Mouse (Mus musculus): ENCODE results near the gene Mmp23. TPM values are rescaled to one million over a fixed set of nuclear protein-coding genes. Genes with fewer than 3 reads are reported as not detected.
A peak's percentile ranks its signal among the peaks of the same experiment; 100 is the strongest.

Mmp23 gene
- polyA plus RNA-seq, 1 experiment from 2014 or later, result 56.6 TPM

DNA sequence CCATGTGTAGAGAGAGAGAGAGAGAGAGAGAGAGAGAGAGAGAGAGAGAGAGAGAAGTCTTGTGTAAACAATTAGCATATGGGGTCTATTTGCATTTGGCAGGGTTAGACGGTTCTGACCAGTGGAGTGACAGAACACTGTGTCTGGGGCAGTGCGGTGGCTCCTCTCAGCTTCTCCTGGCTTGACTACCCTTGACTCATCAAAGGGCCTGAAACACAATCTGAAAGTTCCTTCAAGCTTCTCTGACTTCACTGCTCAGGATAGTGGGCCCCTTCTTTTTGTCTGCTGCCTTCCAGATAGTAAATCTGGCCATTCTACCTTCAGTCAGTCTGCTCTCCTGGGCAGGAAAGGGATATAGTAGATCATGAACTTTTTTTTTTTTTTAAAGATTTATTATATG lies 46.4 kb downstream of the Mmp23 start:
- no peak for ATAC-seq (replicated peaks; ENCODE audit: extremely low read depth, insufficient read depth, low FRiP score)
- Histone ChIP-seq H3K4me2 (ENCODE audit: low read depth, low read length) (no peak overlapping the region), H3K9ac (ENCODE audit: low read length) (no peak overlapping the region), H3K4me3 (ENCODE audit: low read length) (no peak overlapping the region), H3K4me1 (ENCODE audit: control insufficient read depth, insufficient read depth, low read length) (peaks cover 7% of the 10 kb centered on the region), H3K27me3 (ENCODE audit: control insufficient read depth, insufficient read depth, low read length) (no peaks in the 10 kb centered on the region), H3K36me3 (ENCODE audit: control insufficient read depth, insufficient read depth) (peaks cover 17% of the 10 kb centered on the region), H3K27ac (ENCODE audit: low read length) (no peak overlapping the region), H3K9me3 (replicated peaks; ENCODE audit: control insufficient read depth, low read length) (no peaks in the 10 kb centered on the region)
- 75% methylated on average over 2 of the region's 2 CpGs for WGBS

- H3K27ac ChIP-seq (ENCODE audit: low read length), result no peak overlapping the region
- no peak overlapping the region for H3K4me2 ChIP-seq (ENCODE audit: low read depth, low read length)
- no peaks in the 10 kb centered on the region for H3K9me3 ChIP-seq (replicated peaks; ENCODE audit: control insufficient read depth, low read length)
- no peak for ATAC-seq (replicated peaks; ENCODE audit: extremely low read depth, insufficient read depth, low FRiP score)
- WGBS, result 88% methylated on average over 4 of the region's 4 CpGs
- H3K4me1 ChIP-seq (ENCODE audit: control insufficient read depth, insufficient read depth, low read length), result peaks cover 7% of the 10 kb centered on the region
- H3K9ac ChIP-seq (ENCODE audit: low read length), result no peak overlapping the region
- no peaks in the 10 kb centered on the region for H3K27me3 ChIP-seq (ENCODE audit: control insufficient read depth, insufficient read depth, low read length)
- H3K36me3 ChIP-seq (ENCODE audit: control insufficient read depth, insufficient read depth), result peaks cover 10% of the 10 kb centered on the region; the same call in 1 of the 2 replicates
- H3K4me3 ChIP-seq (ENCODE audit: low read length), result no peak overlapping the region
Observed at GRCm38 (mm10) chr4:155605132-155605531, 48.1 kb downstream of the Mmp23 start.

DNA sequence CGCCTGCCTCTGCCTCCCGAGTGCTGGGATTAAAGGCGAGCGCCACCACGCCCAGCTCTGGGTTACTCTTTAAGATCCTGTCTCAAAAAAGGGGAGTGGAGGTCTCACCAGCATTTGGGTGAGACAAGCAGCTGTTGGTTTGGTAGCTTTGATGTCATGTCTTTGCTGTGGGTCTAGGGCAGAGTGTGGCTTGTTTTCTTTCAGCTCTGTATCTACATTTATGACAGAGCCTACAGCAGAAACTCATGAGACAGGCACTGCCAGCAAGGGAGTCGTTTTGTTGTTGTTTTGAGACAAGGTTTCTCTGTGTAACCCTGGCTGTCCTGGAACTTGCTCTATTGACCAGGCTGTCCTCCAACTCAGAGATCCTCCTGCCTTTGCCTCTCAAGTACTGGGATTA lies 49.4 kb downstream of the Mmp23 start:
- WGBS, result 88% methylated on average over 6 of the region's 6 CpGs
- Histone ChIP-seq H3K4me2 (ENCODE audit: low read depth, low read length) (no peak overlapping the region), H3K4me3 (ENCODE audit: low read length) (no peak overlapping the region), H3K9me3 (replicated peaks; ENCODE audit: control insufficient read depth, low read length) (no peaks in the 10 kb centered on the region), H3K27ac (ENCODE audit: low read length) (no peak overlapping the region), H3K36me3 (ENCODE audit: control insufficient read depth, insufficient read depth) (peaks cover 2% of the 10 kb centered on the region; the same call in 1 of the 2 replicates), H3K27me3 (ENCODE audit: control insufficient read depth, insufficient read depth, low read length) (no peaks in the 10 kb centered on the region), H3K4me1 (ENCODE audit: control insufficient read depth, insufficient read depth, low read length) (peaks cover 7% of the 10 kb centered on the region), H3K9ac (ENCODE audit: low read length) (no peak overlapping the region)
- ATAC-seq (replicated peaks; ENCODE audit: extremely low read depth, insufficient read depth, low FRiP score), result no peak

- no peaks in the 10 kb centered on the region for H3K27me3 ChIP-seq (ENCODE audit: control insufficient read depth, insufficient read depth, low read length)
- H3K4me1 ChIP-seq (ENCODE audit: control insufficient read depth, insufficient read depth, low read length), result peaks cover 7% of the 10 kb centered on the region
- H3K4me2 ChIP-seq (ENCODE audit: low read depth, low read length), result peak overlapping the region; percentile 94
- peak overlapping the region; percentile 99; the same call in 1 of the 2 replicates for H3K4me3 ChIP-seq (ENCODE audit: low read length)
- peaks cover 2% of the 10 kb centered on the region; the same call in 1 of the 2 replicates for H3K36me3 ChIP-seq (ENCODE audit: control insufficient read depth, insufficient read depth)
- 84% methylated on average over 1 of the region's 1 CpGs for WGBS
- H3K9ac ChIP-seq (ENCODE audit: low read length), result no peak overlapping the region
- no peaks in the 10 kb centered on the region for H3K9me3 ChIP-seq (replicated peaks; ENCODE audit: control insufficient read depth, low read length)
- ATAC-seq (replicated peaks; ENCODE audit: extremely low read depth, insufficient read depth, low FRiP score), result no peak
- no peak overlapping the region for H3K27ac ChIP-seq (ENCODE audit: low read length)
Observed at GRCm38 (mm10) chr4:155602753-155603152, 50.4 kb downstream of the Mmp23 start.

DNA sequence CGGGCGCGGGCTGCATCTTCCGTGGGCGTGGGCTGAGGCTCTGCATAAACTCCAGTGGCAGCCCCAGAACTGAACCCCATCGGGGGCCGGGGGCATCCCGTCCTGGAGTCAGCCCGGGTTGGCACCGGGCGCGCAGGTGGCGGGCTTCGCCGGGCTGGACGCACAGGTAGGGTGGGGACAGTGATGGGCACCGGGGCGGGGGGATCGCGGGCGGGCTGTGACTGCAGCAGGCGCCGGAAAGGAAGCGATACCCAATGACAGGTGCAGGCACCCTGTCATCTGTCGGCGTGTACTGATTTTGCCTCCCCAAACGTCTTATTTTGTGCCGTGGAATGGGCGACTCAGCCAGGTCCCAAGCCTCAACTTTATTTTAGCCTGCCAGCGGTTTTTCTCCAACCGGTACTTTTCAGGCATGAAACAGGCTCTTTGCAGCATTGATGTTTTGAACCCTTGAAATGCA lies 51.2 kb downstream of the Mmp23 start:
- peak overlapping the region; percentile 99 for H3K27ac ChIP-seq (ENCODE audit: low read length)
- peak overlapping the region; percentile 99 for H3K4me3 ChIP-seq (ENCODE audit: low read length)
- 1% methylated on average over 31 of the region's 31 CpGs for WGBS
- peaks cover 7% of the 10 kb centered on the region for H3K4me1 ChIP-seq (ENCODE audit: control insufficient read depth, insufficient read depth, low read length)
- peak; percentile 4; the same call in 1 of the 2 replicates for ATAC-seq (replicated peaks; ENCODE audit: extremely low read depth, insufficient read depth, low FRiP score)
- no peaks in the 10 kb centered on the region for H3K9me3 ChIP-seq (replicated peaks; ENCODE audit: control insufficient read depth, low read length)
- H3K36me3 ChIP-seq (ENCODE audit: control insufficient read depth, insufficient read depth), result peaks cover 2% of the 10 kb centered on the region; the same call in 1 of the 2 replicates
- no peaks in the 10 kb centered on the region for H3K27me3 ChIP-seq (ENCODE audit: control insufficient read depth, insufficient read depth, low read length)
- peak overlapping the region; percentile 97 for H3K9ac ChIP-seq (ENCODE audit: low read length)
- peak overlapping the region; percentile 94 for H3K4me2 ChIP-seq (ENCODE audit: low read depth, low read length)

- H3K4me1 ChIP-seq (ENCODE audit: control insufficient read depth, insufficient read depth, low read length), result peaks cover 7% of the 10 kb centered on the region
- peak within 1 kb of the TSS; percentile 99 for H3K27ac ChIP-seq (ENCODE audit: low read length)
- under 1% methylated on average over 63 of the region's 65 CpGs for WGBS
- H3K9me3 ChIP-seq (replicated peaks; ENCODE audit: control insufficient read depth, low read length), result no peaks in the 10 kb centered on the region
- peak within 1 kb of the TSS; percentile 97 for H3K9ac ChIP-seq (ENCODE audit: low read length)
- peak within 1 kb of the TSS; percentile 94 for H3K4me2 ChIP-seq (ENCODE audit: low read depth, low read length)
- no peaks in the 10 kb centered on the region for H3K27me3 ChIP-seq (ENCODE audit: control insufficient read depth, insufficient read depth, low read length)
- peak within 1 kb of the TSS; percentile 99 for H3K4me3 ChIP-seq (ENCODE audit: low read length)
- peak; percentile 94 for ATAC-seq (replicated peaks; ENCODE audit: extremely low read depth, insufficient read depth, low FRiP score)
- H3K36me3 ChIP-seq (ENCODE audit: control insufficient read depth, insufficient read depth), result peaks cover 2% of the 10 kb centered on the region; the same call in 1 of the 2 replicates
Observed at GRCm38 (mm10) chr4:155601091-155601996, 51.8 kb downstream of the Mmp23 start, which contains the start of gene Slc35e2. Gene Slc35e2, plus strand, starts transcription at chr4:155601416.

Other genes with a start within 250 kb of the Mmp23 start
- 0.64 and 1.0 TPM in 2 replicates for gene Cfap74, start 244.2 kb downstream of the Mmp23 start, polyA plus RNA-seq (2015; fragmentation: Nextera tagmentation; extraction: Ambion mirVana)
- gene Tmem52, start 184.3 kb downstream of the Mmp23 start, polyA plus RNA-seq (2015; fragmentation: Nextera tagmentation; extraction: Ambion mirVana), result not detected in 2 replicates
- gene Gnb1, start 162.0 kb downstream of the Mmp23 start, polyA plus RNA-seq (2015; fragmentation: Nextera tagmentation; extraction: Ambion mirVana), result 316 and 336 TPM in 2 replicates
- gene Nadk, start 91.0 kb downstream of the Mmp23 start, polyA plus RNA-seq (2015; fragmentation: Nextera tagmentation; extraction: Ambion mirVana), result 52.4 and 52.8 TPM in 2 replicates
- 5.7 and 5.8 TPM in 2 replicates for gene Slc35e2, start 52.0 kb downstream of the Mmp23 start, polyA plus RNA-seq (2015; fragmentation: Nextera tagmentation; extraction: Ambion mirVana)
- gene Cdk11b, start 28.5 kb downstream of the Mmp23 start, polyA plus RNA-seq (2015; fragmentation: Nextera tagmentation; extraction: Ambion mirVana), result 38.3 and 44.8 TPM in 2 replicates
- gene Gm10563, start 8.0 kb downstream of the Mmp23 start, polyA plus RNA-seq (2015; fragmentation: Nextera tagmentation; extraction: Ambion mirVana), result not detected in 2 replicates
- 18.2 and 19.6 TPM in 2 replicates for gene Mib2, start 15.8 kb upstream of the Mmp23 start, polyA plus RNA-seq (2015; fragmentation: Nextera tagmentation; extraction: Ambion mirVana)
- 1.1 and 1.4 TPM in 2 replicates for gene Fndc10, start 41.0 kb upstream of the Mmp23 start, polyA plus RNA-seq (2015; fragmentation: Nextera tagmentation; extraction: Ambion mirVana)
- gene Ssu72, start 51.4 kb upstream of the Mmp23 start, polyA plus RNA-seq (2015; fragmentation: Nextera tagmentation; extraction: Ambion mirVana), result 106 and 111 TPM in 2 replicates
- 0.54 and 0.59 TPM in 2 replicates for gene Tmem240, start 81.4 kb upstream of the Mmp23 start, polyA plus RNA-seq (2015; fragmentation: Nextera tagmentation; extraction: Ambion mirVana)
- gene Atad3a, start 107.7 kb upstream of the Mmp23 start, polyA plus RNA-seq (2015; fragmentation: Nextera tagmentation; extraction: Ambion mirVana), result 123 TPM in 2 replicates
- gene Vwa1, start 121.3 kb upstream of the Mmp23 start, polyA plus RNA-seq (2015; fragmentation: Nextera tagmentation; extraction: Ambion mirVana), result 8.3 and 8.7 TPM in 2 replicates
- 1.4 and 1.8 TPM in 2 replicates for gene Tmem88b, start 132.5 kb upstream of the Mmp23 start, polyA plus RNA-seq (2015; fragmentation: Nextera tagmentation; extraction: Ambion mirVana)
- gene Ankrd65, start 137.1 kb upstream of the Mmp23 start, polyA plus RNA-seq (2015; fragmentation: Nextera tagmentation; extraction: Ambion mirVana), result 0.30 TPM in 1 of 2 replicates, not detected in the other
- 133 and 138 TPM in 2 replicates for gene Mrpl20, start 149.5 kb upstream of the Mmp23 start, polyA plus RNA-seq (2015; fragmentation: Nextera tagmentation; extraction: Ambion mirVana)
- 126 and 129 TPM in 2 replicates for gene Ccnl2, start 159.1 kb upstream of the Mmp23 start, polyA plus RNA-seq (2015; fragmentation: Nextera tagmentation; extraction: Ambion mirVana)
- gene Aurkaip1, start 177.9 kb upstream of the Mmp23 start, polyA plus RNA-seq (2015; fragmentation: Nextera tagmentation; extraction: Ambion mirVana), result 124 and 132 TPM in 2 replicates
- gene Mxra8, start 186.3 kb upstream of the Mmp23 start, polyA plus RNA-seq (2015; fragmentation: Nextera tagmentation; extraction: Ambion mirVana), result 77.8 and 86.8 TPM in 2 replicates
- gene Dvl1, start 194.0 kb upstream of the Mmp23 start, polyA plus RNA-seq (2015; fragmentation: Nextera tagmentation; extraction: Ambion mirVana), result 3.5 TPM in 2 replicates
- gene Tas1r3, start 210.0 kb upstream of the Mmp23 start, polyA plus RNA-seq (2015; fragmentation: Nextera tagmentation; extraction: Ambion mirVana), result 0.18 and 0.26 TPM in 2 replicates
- gene Cptp, start 216.1 kb upstream of the Mmp23 start, polyA plus RNA-seq (2015; fragmentation: Nextera tagmentation; extraction: Ambion mirVana), result 9.3 and 9.5 TPM in 2 replicates
- gene Ints11, start 216.2 kb upstream of the Mmp23 start, polyA plus RNA-seq (2015; fragmentation: Nextera tagmentation; extraction: Ambion mirVana), result 40.5 and 41.8 TPM in 2 replicates
- 32.5 and 34.3 TPM in 2 replicates for gene Pusl1, start 238.4 kb upstream of the Mmp23 start, polyA plus RNA-seq (2015; fragmentation: Nextera tagmentation; extraction: Ambion mirVana)
- gene Acap3, start 238.4 kb upstream of the Mmp23 start, polyA plus RNA-seq (2015; fragmentation: Nextera tagmentation; extraction: Ambion mirVana), result 10.1 and 11.6 TPM in 2 replicates

All from heart, embryonic 16.5 days (tissue).